Mouse (Mus musculus) thymus, postnatal 0 days (tissue): ENCODE data around the gene Drd1. TPM values are rescaled to one million over a fixed set of nuclear protein-coding genes. Genes with fewer than 3 reads are reported as not detected.

Experiments used
- DNase-seq: peaks from one replicate; pipeline ENCODE4 v3.0.0-alpha.2; 2015; ENCODE audit warnings: low spot score
- polyA plus RNA-seq: library from polyadenylated mRNA; unstranded; fragments of >200 nt; fragmentation: Nextera tagmentation; extraction: Ambion mirVana; gene quantifications from 2 replicates; pipeline ENCODE4 v1.2.1, GENCODE M21; 2015

Gene Drd1
- polyA plus RNA-seq: 0.08 and 0.10 TPM in 2 replicates

- peak; percentile 64 for DNase-seq
Observed at GRCm38 (mm10) chr13:54055448-54055861, at the start of gene Drd1. TSS of gene Drd1 (minus strand) at chr13:54055705.

- DNase-seq: no peak
Observed at GRCm38 (mm10) chr13:54103866-54104265, 48.4 kb upstream of the Drd1 start.

DNA sequence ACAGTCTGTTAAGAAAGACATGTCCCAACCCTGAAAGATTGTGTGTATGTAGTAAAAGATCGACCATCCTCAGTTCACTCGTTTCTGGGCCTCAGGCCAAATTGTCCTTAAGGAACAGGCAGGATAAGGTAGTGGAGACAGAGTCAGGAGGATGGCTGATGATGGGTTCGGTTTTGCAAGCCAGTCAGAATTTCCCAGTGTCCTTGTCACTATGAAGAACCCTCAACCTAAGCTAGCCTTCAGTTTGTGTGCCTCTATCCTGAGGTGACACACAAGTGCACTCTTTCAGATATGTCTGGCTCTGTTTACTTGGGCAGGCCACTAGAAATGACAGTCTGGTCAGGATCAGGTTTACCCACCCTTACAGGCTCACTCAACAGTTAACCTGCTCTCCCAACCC is 47.8 kb upstream of the Drd1 start:
- no peak for DNase-seq

DNA sequence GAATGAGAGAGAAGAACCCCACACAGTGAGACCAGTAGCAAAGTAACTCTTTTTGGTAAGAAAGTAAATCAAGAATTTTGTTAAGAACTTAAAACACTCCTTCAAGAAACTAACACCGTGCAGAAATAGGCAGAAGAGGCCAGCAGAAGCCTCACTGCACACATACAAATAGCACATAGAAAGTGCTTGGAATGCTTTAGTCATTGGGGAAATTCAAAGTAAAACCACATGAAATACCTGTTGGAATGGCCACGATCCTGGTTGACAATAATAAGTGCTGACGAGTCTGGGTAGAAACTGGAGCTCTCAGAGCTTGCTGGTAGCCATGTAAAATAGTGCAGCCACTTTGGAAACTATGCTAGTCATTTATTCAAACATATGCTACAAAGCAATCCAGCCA is 46.6 kb upstream of the Drd1 start:
- no peak for DNase-seq

DNA sequence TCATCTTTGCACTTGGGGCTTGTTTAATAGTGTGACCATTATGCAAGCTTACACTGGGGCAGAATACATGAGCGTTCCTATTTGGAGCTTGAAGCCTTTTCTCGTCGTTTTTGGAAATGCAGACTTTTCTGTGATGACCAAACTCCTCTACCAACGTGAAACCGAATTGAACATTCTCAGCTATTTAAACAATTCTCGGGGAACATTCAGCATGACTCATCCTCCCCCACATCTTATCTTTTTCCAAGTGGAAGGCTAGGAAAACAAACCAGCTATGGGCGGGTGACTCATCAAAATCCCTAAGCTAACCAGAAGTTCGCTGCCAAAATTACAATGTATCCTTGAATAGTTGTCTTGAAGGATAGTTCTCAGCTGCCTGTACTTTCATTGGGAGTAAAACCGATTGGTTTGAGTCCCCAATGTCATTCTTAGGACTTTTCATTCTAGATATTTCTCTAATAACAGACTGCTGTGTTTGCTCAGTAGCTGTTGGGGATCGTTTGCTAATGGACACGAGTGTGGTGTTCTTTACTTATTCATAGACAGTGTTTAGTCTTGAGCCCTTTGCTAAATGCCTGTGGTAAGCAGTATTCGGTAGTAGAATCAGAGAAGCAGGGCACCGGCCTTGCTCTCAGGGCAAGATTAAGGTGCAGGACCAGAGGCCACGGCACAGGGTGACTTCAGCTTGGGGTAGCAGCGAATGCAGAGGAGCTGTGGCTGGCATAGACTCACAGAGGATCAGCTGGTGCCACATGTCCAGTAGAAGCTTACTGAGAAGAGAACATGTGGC is 45.7 kb upstream of the Drd1 start:
- no peak for DNase-seq

DNA sequence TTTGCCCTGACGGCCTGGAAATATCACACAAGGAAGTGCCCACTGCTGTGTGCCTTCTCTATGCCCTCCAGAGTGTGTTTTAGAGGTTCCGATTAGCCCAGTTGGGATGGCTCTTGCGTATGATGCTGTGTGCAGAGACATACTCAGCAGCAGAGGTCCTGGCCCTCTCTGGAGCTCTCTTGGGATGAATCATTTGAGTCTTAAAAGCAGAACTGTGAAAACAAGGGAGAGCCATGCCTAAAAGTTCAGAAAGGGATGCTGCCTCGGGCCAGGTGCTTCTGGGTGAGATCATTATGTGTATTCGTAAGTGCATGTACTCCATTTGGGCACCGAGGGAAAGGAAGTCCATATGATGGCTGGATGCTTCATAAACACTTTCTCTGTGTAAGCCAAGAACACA is 42.3 kb upstream of the Drd1 start:
- no peak for DNase-seq

DNA sequence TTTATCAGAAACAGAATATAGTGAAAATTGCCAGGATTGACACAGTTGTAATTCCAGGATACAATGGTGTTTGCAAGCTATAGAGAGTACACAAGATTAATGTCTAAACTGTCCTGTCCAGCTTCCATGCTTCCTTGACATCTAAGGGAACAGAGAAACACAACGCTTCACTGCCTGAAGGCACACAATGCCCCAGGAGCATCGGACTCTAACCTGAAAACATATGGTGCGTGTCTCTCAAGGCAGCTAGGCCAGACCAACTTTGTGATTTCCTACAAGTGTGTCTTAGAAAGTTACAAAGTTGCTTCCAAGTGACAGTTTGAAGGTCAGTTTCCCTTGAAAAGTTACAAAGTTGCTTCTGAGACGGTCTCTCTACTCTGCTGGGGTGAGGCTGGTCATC is 41.7 kb upstream of the Drd1 start:
- no peak for DNase-seq

- no peak for DNase-seq
Observed at GRCm38 (mm10) chr13:54095721-54096120, 40.2 kb upstream of the Drd1 start.

DNA sequence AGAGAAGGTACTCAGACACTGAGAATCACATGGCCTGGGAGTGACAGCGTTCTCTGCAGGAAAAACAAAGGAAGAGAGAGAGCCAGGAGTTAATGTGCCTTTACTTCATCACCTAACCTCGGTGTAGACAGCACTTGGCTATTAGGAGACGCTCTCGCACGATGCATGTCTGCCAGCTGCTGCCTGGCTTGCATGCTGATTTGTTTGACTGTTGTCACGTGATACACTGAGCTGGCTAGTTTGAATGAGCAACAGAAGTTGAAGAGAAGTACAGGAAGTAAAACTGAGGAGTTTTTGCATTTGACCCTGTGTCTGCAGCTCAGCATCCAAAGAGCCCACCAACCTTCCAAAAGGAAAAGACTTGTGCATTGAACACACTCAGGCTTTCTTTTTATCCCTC is 39.5 kb upstream of the Drd1 start:
- no peak for DNase-seq

GRCm38 (mm10) chr13:54094349-54094748 is 38.8 kb upstream of the Drd1 start:
- no peak for DNase-seq

- no peak for DNase-seq
Observed at GRCm38 (mm10) chr13:54091719-54092118, 36.2 kb upstream of the Drd1 start.

DNA sequence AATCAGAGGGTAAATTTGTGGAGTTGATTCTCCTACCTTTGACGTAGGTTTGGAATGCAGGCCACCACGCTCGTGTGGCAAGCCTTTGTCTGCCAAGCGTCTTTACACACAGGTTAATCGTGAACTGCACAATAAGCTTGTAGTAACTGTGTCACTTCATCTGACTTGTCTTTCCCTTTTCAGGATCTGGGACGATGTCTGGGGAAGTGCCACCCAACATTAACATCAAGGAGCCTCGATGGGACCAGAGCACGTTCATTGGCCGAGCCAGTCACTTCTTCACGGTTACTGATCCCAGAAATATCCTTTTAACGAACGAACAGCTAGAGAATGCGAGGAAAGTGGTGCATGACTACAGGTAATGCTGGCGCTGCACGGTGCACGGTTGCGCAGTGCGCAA is 29.8 kb upstream of the Drd1 start:
- DNase-seq: no peak

DNA sequence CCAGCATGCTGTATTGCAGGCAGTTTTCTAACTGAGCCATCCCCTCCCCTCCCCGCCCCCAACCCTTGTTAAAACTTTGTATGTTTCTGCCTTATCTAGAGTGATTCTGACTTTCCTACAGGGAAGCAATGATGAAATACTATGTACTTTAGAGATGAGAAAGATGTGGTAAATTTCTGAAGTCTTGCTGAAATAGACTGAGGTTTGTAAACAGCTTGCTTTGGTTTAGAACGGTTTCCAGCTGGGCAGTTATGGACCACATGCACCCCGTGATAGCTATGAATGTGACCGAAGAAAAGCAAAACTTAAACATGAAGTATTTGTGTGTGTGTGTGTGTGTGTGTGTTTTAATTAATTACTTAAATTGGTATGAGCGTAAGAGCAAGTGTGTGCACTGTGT is 29.3 kb upstream of the Drd1 start:
- no peak for DNase-seq

DNA sequence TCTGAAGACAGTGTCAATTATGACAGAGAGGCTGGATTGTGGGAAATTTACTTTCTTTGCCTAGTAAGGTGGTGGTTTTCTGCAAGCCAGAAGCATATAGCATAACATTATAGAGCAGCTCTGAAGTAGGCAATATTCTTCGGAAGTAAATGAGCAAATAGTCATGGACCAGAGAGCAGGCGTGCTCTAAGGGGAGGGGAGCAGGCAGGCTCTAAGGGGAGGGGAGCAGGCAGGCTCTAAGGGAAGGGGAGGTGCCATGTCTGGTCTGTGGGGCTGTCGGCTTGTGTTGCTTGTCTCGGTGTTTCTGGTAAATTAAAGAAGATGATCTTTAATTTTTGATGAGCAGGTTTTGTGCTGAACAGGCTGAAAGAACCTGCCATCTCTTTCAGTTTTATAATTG is 28.7 kb upstream of the Drd1 start:
- DNase-seq: no peak

DNA sequence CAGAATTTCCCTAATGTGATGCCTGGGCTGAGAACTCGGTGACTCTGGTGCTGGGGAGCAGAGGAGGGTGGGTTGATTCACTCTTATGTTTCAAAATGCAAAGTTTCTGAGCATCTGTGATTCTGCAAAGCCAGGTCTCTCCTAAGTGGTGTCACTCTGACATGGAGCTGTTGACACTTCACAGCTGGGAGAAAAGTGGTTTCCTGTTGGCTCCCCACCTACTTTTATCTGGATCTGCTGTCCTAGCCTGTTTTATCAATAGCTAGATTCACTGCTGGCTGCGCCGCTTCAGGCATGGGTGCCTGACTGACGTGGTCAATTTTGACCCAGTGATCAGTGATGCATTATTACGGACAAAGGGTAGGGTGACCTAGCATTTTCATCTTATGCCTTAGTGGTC is 27.4 kb upstream of the Drd1 start:
- DNase-seq: no peak

DNA sequence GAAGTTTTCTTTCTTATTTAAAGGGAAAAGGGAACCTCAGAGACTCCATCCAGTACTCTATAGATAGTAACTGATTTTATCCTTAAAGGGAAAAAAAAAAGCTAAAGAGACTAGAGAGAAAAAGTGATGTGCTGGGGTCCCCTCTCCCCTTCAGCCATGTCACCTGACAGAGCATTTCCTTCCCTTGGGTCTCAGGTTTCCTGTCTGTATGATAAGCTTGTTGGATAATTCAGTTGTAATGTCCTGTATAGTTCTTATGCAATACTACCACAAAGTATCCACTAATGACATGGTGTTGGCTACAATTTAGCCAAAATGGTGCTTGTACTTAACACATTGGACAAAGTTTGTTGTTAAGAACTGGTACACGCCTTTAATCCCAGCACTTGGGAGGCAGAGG is 25.3 kb upstream of the Drd1 start:
- DNase-seq: no peak

DNA sequence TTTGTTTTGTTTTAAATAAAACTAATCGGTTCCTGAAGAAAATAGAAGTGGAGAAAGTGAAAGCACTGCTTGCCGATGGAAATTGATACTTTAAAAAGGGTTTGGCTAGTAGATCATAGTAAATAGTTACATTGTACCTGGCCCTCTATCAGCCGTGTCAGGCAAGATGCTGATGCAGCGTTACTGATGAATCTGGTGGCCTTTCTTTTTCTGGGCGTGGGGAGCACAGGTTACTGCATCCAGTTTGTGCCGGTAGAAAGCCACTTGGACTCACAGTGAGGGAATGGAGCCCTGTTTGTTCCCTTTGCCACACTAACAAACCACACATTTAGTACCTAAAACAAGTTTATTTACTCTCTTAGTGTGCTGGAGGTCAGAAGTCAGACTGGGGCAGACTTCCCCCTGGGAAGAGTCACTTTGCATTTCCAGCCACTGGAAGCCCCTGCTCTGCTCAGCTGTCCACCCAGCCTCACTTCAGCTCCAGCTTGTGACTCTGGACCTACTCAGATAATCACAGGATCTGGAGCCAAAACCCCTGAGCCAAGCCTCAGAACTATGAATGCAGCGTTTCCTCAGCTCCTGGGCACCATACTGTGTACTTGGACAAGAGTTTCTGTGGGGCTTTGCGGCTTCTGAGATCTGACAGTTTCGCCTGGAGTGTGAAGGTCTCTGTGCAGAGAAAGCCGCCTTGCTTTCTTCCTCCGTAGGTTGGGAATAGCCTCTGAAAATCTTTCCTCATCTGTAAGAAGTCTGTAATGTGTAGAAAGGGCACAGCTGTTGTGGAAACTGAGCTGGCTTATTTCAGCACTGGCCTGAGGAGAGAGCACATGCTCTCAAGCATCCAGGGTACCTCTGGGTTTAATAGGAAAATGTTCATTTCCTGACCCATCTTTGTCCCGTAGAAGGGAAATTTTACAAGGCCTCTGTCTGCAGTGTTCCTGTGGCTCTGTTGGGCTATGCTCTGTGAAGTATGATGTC is 24.6 kb upstream of the Drd1 start:
- no peak for DNase-seq

- DNase-seq: no peak
Observed at GRCm38 (mm10) chr13:54077470-54078174, 22.1 kb upstream of the Drd1 start.

DNA sequence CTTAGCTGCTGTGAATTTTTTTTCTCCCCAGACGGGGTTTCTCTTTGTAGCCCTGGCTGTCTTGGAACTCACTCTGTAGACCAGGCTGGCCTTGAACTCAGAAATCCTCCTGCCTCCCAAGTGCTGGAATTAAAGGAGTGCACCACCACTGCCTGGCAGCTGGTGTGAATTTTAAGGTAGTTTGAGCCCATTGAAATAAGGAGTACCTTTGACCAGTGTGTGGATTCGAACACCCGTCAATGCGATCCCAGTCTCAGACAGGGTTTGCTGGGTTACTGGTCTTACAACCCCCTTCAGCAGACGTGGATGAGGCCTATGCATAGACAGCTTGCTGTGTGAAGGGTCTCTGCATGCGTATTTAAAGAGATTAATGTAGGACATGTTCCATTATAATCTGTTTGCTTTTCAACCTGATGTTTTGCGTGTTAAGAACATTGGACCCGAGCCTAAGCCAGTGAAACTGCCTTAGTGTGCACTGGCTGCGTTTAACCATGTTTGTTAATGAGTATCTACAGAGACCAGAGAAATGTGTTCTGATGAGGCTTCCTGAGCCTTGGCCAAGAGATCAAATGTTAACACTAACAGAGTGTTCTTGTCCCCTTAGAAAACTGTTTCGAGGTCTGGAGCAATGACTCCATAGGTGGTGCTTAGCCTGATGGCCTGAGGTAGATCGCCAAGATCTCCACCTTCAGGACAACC is 21.4 kb upstream of the Drd1 start:
- no peak for DNase-seq

GRCm38 (mm10) chr13:54076051-54076450 is 20.5 kb upstream of the Drd1 start:
- no peak for DNase-seq

DNA sequence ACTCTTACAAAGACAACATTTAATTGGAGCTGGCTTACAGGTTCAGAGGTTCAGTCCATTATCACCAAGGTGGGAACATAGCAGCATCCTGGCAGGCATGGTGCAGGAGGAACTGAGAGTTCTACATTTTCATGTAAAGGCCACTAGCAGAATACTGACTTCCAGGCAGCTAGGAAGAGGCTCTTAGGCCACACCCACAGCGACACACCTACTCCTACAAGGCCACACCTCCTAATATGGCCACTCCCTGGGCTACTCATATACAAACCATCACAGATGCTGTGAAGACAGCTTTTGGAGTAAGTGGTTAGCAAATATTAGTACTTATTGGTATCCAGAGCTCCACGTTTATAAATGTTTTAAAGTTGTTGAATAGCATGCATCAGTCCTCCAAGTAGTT is 19.9 kb upstream of the Drd1 start:
- no peak for DNase-seq
